Mouse (Mus musculus) stomach, embryonic 15.5 days (tissue): ENCODE measurements at regions not wholly inside any gene's neighbourhood (a gene's known extent, or its start where the extent isn't known, plus 50 kb on each side); places are given as distances from the start of the nearest gene placed in this dataset.

Experiments used
- ATAC-seq: fragments of 200-750 bp; cut with Nextera tagmentation; 2 replicates; pipeline ENCODE4 v1.8.0; 2017; ENCODE audit warnings: low read depth, moderate number of reproducible peaks, moderate TSS enrichment; ENCODE audit not compliant: insufficient read depth, low FRiP score
- H3K27ac ChIP-seq: fragments of 300-500 bp; sonication (generic); 2 replicates; pipeline ENCODE4 v1.5.1; 2015; ENCODE audit warnings: mild to moderate bottlenecking, inconsistent platforms
- H3K27me3 ChIP-seq: fragments of 300-500 bp; sonication (generic); replicated peaks from 2 replicates; pipeline ENCODE4 v1.6.1; 2015; ENCODE audit warnings: inconsistent platforms
- H3K36me3 ChIP-seq: fragments of 300-500 bp; sonication (generic); 2 replicates; pipeline ENCODE4 v1.6.1; 2015; ENCODE audit warnings: inconsistent platforms
- H3K4me1 ChIP-seq: fragments of 300-500 bp; sonication (generic); 2 replicates; pipeline ENCODE4 v1.6.1; 2015; ENCODE audit warnings: inconsistent platforms
- H3K4me2 ChIP-seq: fragments of 300-500 bp; sonication (generic); 2 replicates; pipeline ENCODE4 v1.6.1; 2015; ENCODE audit warnings: mild to moderate bottlenecking, inconsistent platforms
- H3K4me3 ChIP-seq: fragments of 300-500 bp; sonication (generic); replicated peaks from 2 replicates; pipeline ENCODE4 v1.5.1; 2015; ENCODE audit warnings: inconsistent platforms
- H3K9ac ChIP-seq: fragments of 300-500 bp; sonication (generic); 2 replicates; pipeline ENCODE4 v1.6.1; 2015; ENCODE audit warnings: inconsistent platforms
- H3K9me3 ChIP-seq: fragments of 300-500 bp; sonication (generic); 2 replicates; pipeline ENCODE4 v1.6.1; 2016; ENCODE audit warnings: inconsistent platforms
- WGBS: fragments of 180-500 bp; shearing (Covaris S2); methylation state at CpG from one replicate; pipeline ENCODE4 v1.1.7; 2015; 5-methylcytosine and 5-hydroxymethylcytosine counted together

- no peak for ATAC-seq
- Histone ChIP-seq H3K27me3 (no peaks in the 10 kb centered on the region), H3K36me3 (no peaks in the 10 kb centered on the region), H3K27ac (no peak overlapping the region), H3K4me3 (no peak overlapping the region), H3K4me1 (peaks cover 20% of the 10 kb centered on the region; the same call in 1 of the 2 replicates), H3K4me2 (no peak overlapping the region), H3K9me3 (no peaks in the 10 kb centered on the region), H3K9ac (no peak overlapping the region)
- 79% methylated on average over 5 of the region's 5 CpGs for WGBS
These were observed 86.5 kb upstream of the Ptpn1 start for GRCm38 (mm10) chr2:167845370-167845769.

GRCm38 (mm10) chr2:167844556-167844955, 87.3 kb upstream of the Ptpn1 start:
- no peak for ATAC-seq

GRCm38 (mm10) chr2:167843921-167844320, 87.9 kb upstream of the Ptpn1 start:
- Histone ChIP-seq H3K4me3 (no peak overlapping the region), H3K4me2 (no peak overlapping the region), H3K36me3 (no peaks in the 10 kb centered on the region), H3K27me3 (no peaks in the 10 kb centered on the region), H3K27ac (no peak overlapping the region), H3K4me1 (peaks cover 30% of the 10 kb centered on the region; the same call in 1 of the 2 replicates), H3K9ac (no peak overlapping the region), H3K9me3 (no peaks in the 10 kb centered on the region)
- ATAC-seq, result no peak
- 54% methylated on average over 5 of the region's 5 CpGs for WGBS

More at GRCm38 (mm10) chr2:167844556-167844955, 87.3 kb upstream of the Ptpn1 start:
- H3K27me3 ChIP-seq, result no peaks in the 10 kb centered on the region
- H3K9ac ChIP-seq, result no peak overlapping the region
- H3K4me3 ChIP-seq, result no peak overlapping the region
- WGBS, result 72% methylated on average over 7 of the region's 7 CpGs
- H3K9me3 ChIP-seq, result no peaks in the 10 kb centered on the region
- H3K4me1 ChIP-seq, result peaks cover 24% of the 10 kb centered on the region; the same call in 1 of the 2 replicates
- no peak overlapping the region for H3K4me2 ChIP-seq
- H3K36me3 ChIP-seq, result no peaks in the 10 kb centered on the region
- H3K27ac ChIP-seq, result no peak overlapping the region

GRCm38 (mm10) chr2:167842993-167843392, 88.9 kb upstream of the Ptpn1 start:
- Histone ChIP-seq H3K27ac (no peak overlapping the region), H3K9ac (no peak overlapping the region), H3K4me3 (no peak overlapping the region), H3K4me2 (no peak overlapping the region), H3K9me3 (no peaks in the 10 kb centered on the region), H3K36me3 (no peaks in the 10 kb centered on the region), H3K4me1 (peaks cover 30% of the 10 kb centered on the region; the same call in 1 of the 2 replicates), H3K27me3 (no peaks in the 10 kb centered on the region)
- ATAC-seq, result no peak
- 85% methylated on average over 2 of the region's 2 CpGs for WGBS

GRCm38 (mm10) chr2:167842473-167842872, 89.4 kb upstream of the Ptpn1 start:
- Histone ChIP-seq H3K27me3 (no peaks in the 10 kb centered on the region), H3K4me1 (peaks cover 35% of the 10 kb centered on the region), H3K4me2 (no peak overlapping the region), H3K9me3 (no peaks in the 10 kb centered on the region), H3K4me3 (no peak overlapping the region), H3K27ac (no peak overlapping the region), H3K9ac (no peak overlapping the region), H3K36me3 (no peaks in the 10 kb centered on the region)
- ATAC-seq, result no peak
- WGBS, result 82% methylated on average over 1 of the region's 1 CpGs

GRCm38 (mm10) chr2:167841339-167842240, 90.3 kb upstream of the Ptpn1 start:
- peaks cover 44% of the 10 kb centered on the region for H3K4me1 ChIP-seq
- H3K9me3 ChIP-seq, result no peaks in the 10 kb centered on the region
- no peak overlapping the region for H3K4me3 ChIP-seq
- no peak for ATAC-seq
- no peak overlapping the region for H3K4me2 ChIP-seq
- no peaks in the 10 kb centered on the region for H3K27me3 ChIP-seq
- no peaks in the 10 kb centered on the region for H3K36me3 ChIP-seq
- H3K27ac ChIP-seq, result no peak overlapping the region
- 39% methylated on average over 22 of the region's 22 CpGs for WGBS
- no peak overlapping the region for H3K9ac ChIP-seq

- 74% methylated on average over 9 of the region's 9 CpGs for WGBS
- no peak overlapping the region for H3K4me3 ChIP-seq
- no peaks in the 10 kb centered on the region for H3K9me3 ChIP-seq
- no peaks in the 10 kb centered on the region for H3K36me3 ChIP-seq
- no peak overlapping the region for H3K9ac ChIP-seq
- H3K27me3 ChIP-seq, result no peaks in the 10 kb centered on the region
- H3K4me2 ChIP-seq, result no peak overlapping the region
- peaks cover 49% of the 10 kb centered on the region for H3K4me1 ChIP-seq
- no peak overlapping the region for H3K27ac ChIP-seq
- no peak for ATAC-seq
These were observed 91.5 kb upstream of the Ptpn1 start for GRCm38 (mm10) chr2:167840344-167840743.

GRCm38 (mm10) chr2:167839324-167839981, 92.4 kb upstream of the Ptpn1 start:
- Histone ChIP-seq H3K4me2 (0 out of 2 replicates have a peak overlapping the region, but pooled peaks have one; percentile 6), H3K36me3 (no peaks in the 10 kb centered on the region), H3K4me1 (peaks cover 55% of the 10 kb centered on the region), H3K27me3 (no peaks in the 10 kb centered on the region), H3K9ac (no peak overlapping the region), H3K9me3 (no peaks in the 10 kb centered on the region), H3K27ac (peak overlapping the region; percentile 61; the same call in 1 of the 2 replicates), H3K4me3 (no peak overlapping the region)
- peak; percentile 40 for ATAC-seq
- WGBS, result 48% methylated on average over 13 of the region's 13 CpGs

- ATAC-seq, result no peak
- H3K4me1 ChIP-seq, result peaks cover 65% of the 10 kb centered on the region
- 37% methylated on average over 4 of the region's 4 CpGs for WGBS
- H3K4me3 ChIP-seq, result no peak overlapping the region
- H3K27ac ChIP-seq, result no peak overlapping the region
- H3K36me3 ChIP-seq, result no peaks in the 10 kb centered on the region
- no peak overlapping the region for H3K4me2 ChIP-seq
- no peaks in the 10 kb centered on the region for H3K9me3 ChIP-seq
- H3K27me3 ChIP-seq, result no peaks in the 10 kb centered on the region
- H3K9ac ChIP-seq, result no peak overlapping the region
These were observed 94.3 kb upstream of the Ptpn1 start for GRCm38 (mm10) chr2:167837596-167837995.

GRCm38 (mm10) chr2:167836611-167837010, 95.2 kb upstream of the Ptpn1 start:
- no peak overlapping the region for H3K9ac ChIP-seq
- ATAC-seq, result no peak
- WGBS, result 26% methylated on average over 7 of the region's 7 CpGs
- no peaks in the 10 kb centered on the region for H3K9me3 ChIP-seq
- no peaks in the 10 kb centered on the region for H3K36me3 ChIP-seq
- no peak overlapping the region for H3K4me3 ChIP-seq
- H3K4me1 ChIP-seq, result peaks cover 57% of the 10 kb centered on the region
- H3K27ac ChIP-seq, result no peak overlapping the region
- H3K4me2 ChIP-seq, result no peak overlapping the region
- no peaks in the 10 kb centered on the region for H3K27me3 ChIP-seq

- ATAC-seq, result peak; percentile 19; the same call in 1 of the 2 replicates
- Histone ChIP-seq H3K4me1 (peaks cover 50% of the 10 kb centered on the region), H3K4me2 (no peak overlapping the region), H3K27me3 (no peaks in the 10 kb centered on the region), H3K4me3 (no peak overlapping the region), H3K9ac (no peak overlapping the region), H3K27ac (peak overlapping the region; percentile 91), H3K9me3 (no peaks in the 10 kb centered on the region), H3K36me3 (no peaks in the 10 kb centered on the region)
- 34% methylated on average over 8 of the region's 8 CpGs for WGBS
These were observed 97.3 kb upstream of the Ptpn1 start for GRCm38 (mm10) chr2:167834605-167835004.
